ENCODE assay signal across 18 mouse cellular contexts in the genomic region with DNA sequence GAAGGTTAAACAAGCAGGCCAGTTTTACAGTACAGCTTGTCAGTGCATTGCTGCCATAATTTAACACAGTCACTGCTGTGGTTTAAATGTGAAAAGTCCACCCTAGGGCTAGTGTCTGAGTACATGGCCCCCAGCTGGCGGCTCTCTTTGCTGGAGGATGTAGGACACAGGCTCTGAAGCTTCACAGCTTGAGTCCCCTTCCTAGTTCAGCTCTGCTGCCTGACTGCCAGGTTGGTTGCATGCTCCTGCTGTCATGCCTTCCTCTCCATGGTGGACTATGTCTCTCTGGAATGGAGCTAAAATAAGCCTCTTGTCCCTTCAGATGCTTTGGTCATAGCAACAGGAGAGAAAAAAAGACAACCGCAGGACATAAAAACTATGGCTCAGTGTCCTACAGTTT. TPM values are rescaled to one million over a fixed set of nuclear protein-coding genes. Genes with fewer than 3 reads are reported as not detected.
DNase-seq lines count a peak whose midpoint lies in the region; ATAC-seq and TF ChIP-seq lines count a peak whose summit lies in the region.
"Had no signal": no experiment of that assay in that cellular context is flagged by ENCODE, and none has a peak within 500 bp of the region (broad histone marks: within the 10 kb centered on the region; RNA-seq: fewer than 3 reads in every experiment).

No protein-coding gene starts in this region.

- 0 out of 2 replicates have a peak overlapping the region, but pooled peaks have one; percentile 9 for H3K27ac ChIP-seq in heart, embryonic 13.5 days (replicated peaks)
- H3K27ac ChIP-seq in layer of hippocampus, adult 2 months = peak overlapping the region; percentile 1; the same call in 1 of the 2 replicates
- H3K27ac ChIP-seq: forebrain, embryonic 10.5 days; liver, embryonic 13.5 days; lung, embryonic 15.5 days had no signal

- no peak overlapping the region for H3K9ac ChIP-seq in heart, embryonic 13.5 days
- H3K9ac ChIP-seq: liver, embryonic 13.5 days; lung, embryonic 15.5 days had no signal

- no peak for DNase-seq in heart, adult 11 months
- DNase-seq in layer of hippocampus, adult 2 months (ENCODE audit: low spot score in 2 of 2) = no peak
- no peak for DNase-seq in layer of hippocampus, adult 8-10 months (ENCODE audit: low spot score in 2 of 2)
- peak; percentile 36 to 62 for DNase-seq in cerebellum, postnatal 10 days
- DNase-seq in left cerebral cortex, postnatal 10 days (ENCODE audit: extremely low spot score in 1 of 2, low spot score in 2 of 2) = no peak
- no peak for DNase-seq in left cerebral cortex, adult 8-10 months (ENCODE audit: low spot score in 2 of 2)
- DNase-seq: adrenal gland, postnatal 10 days; heart, postnatal 10 days; kidney, adult 9 months; liver, embryonic 13.5 days; thymus, postnatal 4 days had no signal

- no peaks in the 10 kb centered on the region for H3K27me3 ChIP-seq in heart, embryonic 13.5 days (replicated peaks)
- H3K27me3 ChIP-seq: CH12.LX; liver, embryonic 13.5 days; lung, embryonic 15.5 days; megakaryocyte, embryonic 14.5 days had no signal

- H3K4me3 ChIP-seq in heart, embryonic 13.5 days = no peak overlapping the region
- H3K4me3 ChIP-seq in layer of hippocampus, adult 2 months = no peak overlapping the region
- H3K4me3 ChIP-seq: forebrain, embryonic 10.5 days; liver, embryonic 13.5 days; lung, embryonic 15.5 days; megakaryocyte, embryonic 14.5 days had no signal

- WGBS in heart, embryonic 13.5 days = 44% methylated on average over 2 of the region's 2 CpGs

- intact Hi-C loops in left cerebral cortex, postnatal 10 days (cut with DNase I) = no loop called here

- H3K9me3 ChIP-seq in heart, embryonic 13.5 days = no peaks in the 10 kb centered on the region
- H3K9me3 ChIP-seq: forebrain, embryonic 10.5 days; liver, embryonic 13.5 days; lung, embryonic 15.5 days; megakaryocyte, embryonic 14.5 days had no signal

- ATAC-seq in heart, embryonic 13.5 days (ENCODE audit: extremely low read depth, insufficient number of reproducible peaks, low FRiP score, low TSS enrichment) = no peak
- no peak for ATAC-seq in frontal cortex, adult (ENCODE audit: low TSS enrichment)
- ATAC-seq: midbrain, embryonic 16.5 days had no signal

- H3K36me3 ChIP-seq in heart, embryonic 13.5 days = no peaks in the 10 kb centered on the region
- H3K36me3 ChIP-seq: liver, embryonic 13.5 days; lung, embryonic 15.5 days had no signal

- no peak for TF ChIP-seq CTCF in layer of hippocampus, adult 2 months (conservative IDR thresholded peaks at IDR 0.05)

- H3K4me1 ChIP-seq in heart, embryonic 13.5 days = peaks cover 17% of the 10 kb centered on the region
- H3K4me1 ChIP-seq: liver, embryonic 13.5 days; lung, embryonic 15.5 days had no signal

- H3K4me2 ChIP-seq in heart, embryonic 13.5 days = no peak overlapping the region
- H3K4me2 ChIP-seq: liver, embryonic 13.5 days; lung, embryonic 15.5 days had no signal

RNA-seq across cellular contexts. Expression of a gene that starts 46.3 kb away (rescaled TPM):
- 8.2 and 8.6 TPM in 2 replicates for polyA plus RNA-seq in heart, embryonic 13.5 days (2015; fragmentation: Nextera tagmentation; extraction: Ambion mirVana)
- total RNA-seq in layer of hippocampus, adult 2 months (2021) = 10 to 100 TPM; 48.7 to 52.4 TPM
- total RNA-seq in layer of hippocampus, adult 8-10 months (2022) = 10 to 100 TPM; 40.3 to 50.2 (median 46.9) TPM
- 10 to 100 TPM; 50.8 to 52.6 TPM for total RNA-seq in left cerebral cortex, postnatal 10 days (2021)
- total RNA-seq in left cerebral cortex, adult 8-10 months (2022) = 10 to 100 TPM; 27.5 to 33.1 (median 28.9) TPM

Comparison
In these comparisons a context has a peak if more than half of its experiments do, and no peak if none do; other contexts are left out.
1. DNase-seq: peak in cerebellum, postnatal 10 days (2 of 2); none in heart, adult 11 months (single experiment), layer of hippocampus, adult 2 months (0 of 2), layer of hippocampus, adult 8-10 months (0 of 2), left cerebral cortex, postnatal 10 days (0 of 2) and left cerebral cortex, adult 8-10 months (0 of 2).